ENCODE assay signal across 21 mouse cellular contexts in genomic region chr2:6743173-6743572, GRCm38 (mm10).
"Had no signal": no experiment of that assay in that cellular context is flagged by ENCODE, and none has a peak within 500 bp of the region (broad histone marks: within the 10 kb centered on the region; RNA-seq: fewer than 3 reads in every experiment).

No protein-coding gene starts in this region.

- H3K27me3 ChIP-seq: liver, embryonic 13.5 days; liver, embryonic 15.5 days; lung, embryonic 15.5 days; midbrain, embryonic 12.5 days; neural tube, embryonic 13.5 days; neural tube, embryonic 15.5 days; stomach, embryonic 15.5 days had no signal

- H3K9me3 ChIP-seq: liver, embryonic 13.5 days; liver, embryonic 15.5 days; lung, embryonic 15.5 days; midbrain, embryonic 12.5 days; neural tube, embryonic 13.5 days; neural tube, embryonic 15.5 days; stomach, embryonic 15.5 days had no signal

- H3K4me3 ChIP-seq: liver, embryonic 13.5 days; liver, embryonic 15.5 days; lung, embryonic 15.5 days; midbrain, embryonic 12.5 days; myocyte; neural tube, embryonic 13.5 days; neural tube, embryonic 15.5 days; stomach, embryonic 15.5 days had no signal

- H3K36me3 ChIP-seq: liver, embryonic 13.5 days; liver, embryonic 15.5 days; lung, embryonic 15.5 days; midbrain, embryonic 12.5 days; neural tube, embryonic 13.5 days; neural tube, embryonic 15.5 days; stomach, embryonic 15.5 days had no signal

- H3K27ac ChIP-seq: liver, embryonic 13.5 days; liver, embryonic 15.5 days; lung, embryonic 15.5 days; midbrain, embryonic 12.5 days; neural tube, embryonic 13.5 days; neural tube, embryonic 15.5 days; stomach, embryonic 15.5 days; stomach, postnatal 0 days had no signal

- ATAC-seq: liver, postnatal 0 days; lung, postnatal 0 days; midbrain, embryonic 16.5 days had no signal

- H3K4me1 ChIP-seq: liver, embryonic 13.5 days; liver, embryonic 15.5 days; lung, embryonic 15.5 days; midbrain, embryonic 12.5 days; neural tube, embryonic 13.5 days; stomach, embryonic 15.5 days had no signal

- H3K9ac ChIP-seq: liver, embryonic 13.5 days; liver, embryonic 15.5 days; liver, postnatal 0 days; lung, embryonic 15.5 days; midbrain, embryonic 12.5 days; neural tube, embryonic 13.5 days; neural tube, embryonic 15.5 days; stomach, embryonic 15.5 days had no signal

- DNase-seq: liver, embryonic 13.5 days; liver, postnatal 0 days; lung, adult 2 months; lung, postnatal 4 days; midbrain, embryonic 14.5 days; retina, postnatal 1 day; right cerebral cortex, adult 18-20 months; right cerebral cortex, postnatal 14 days; thymus, adult 2 months; thymus, postnatal 25 days; thymus, postnatal 4 days had no signal

- H3K4me2 ChIP-seq: liver, embryonic 13.5 days; liver, embryonic 15.5 days; lung, embryonic 15.5 days; midbrain, embryonic 12.5 days; neural tube, embryonic 13.5 days; neural tube, embryonic 15.5 days; stomach, embryonic 15.5 days had no signal
